Mouse (Mus musculus) embryonic facial prominence, embryonic 11.5 days (tissue): ENCODE results near the gene Ptpru. TPM values are rescaled to one million over a fixed set of nuclear protein-coding genes. Genes with fewer than 3 reads are reported as not detected.

Experiments used
- ATAC-seq: fragments of 200-750 bp; cut with Nextera tagmentation; replicated peaks from 2 replicates; pipeline ENCODE4 v1.8.0; 2017; ENCODE audit warnings: low read depth; ENCODE audit not compliant: insufficient number of reproducible peaks, low FRiP score, low TSS enrichment
- DNase-seq: peaks from one replicate; pipeline ENCODE4 v3.0.0-alpha.2; 2015; ENCODE audit warnings: low spot score
- H3K27ac ChIP-seq: fragments of 300-500 bp; sonication (generic); replicated peaks from 2 replicates; pipeline ENCODE4 v1.5.1; 2014; ENCODE audit warnings: mild to moderate bottlenecking, low read depth, low read length, control low read depth
- H3K27me3 ChIP-seq: fragments of 300-500 bp; sonication (generic); 2 replicates; pipeline ENCODE4 v1.6.1; 2014; ENCODE audit warnings: mild to moderate bottlenecking, low read length, moderate library complexity, mixed read lengths; ENCODE audit not compliant: control insufficient read depth, insufficient read depth
- H3K36me3 ChIP-seq: fragments of 300-500 bp; sonication (generic); replicated peaks from 2 replicates; pipeline ENCODE4 v1.6.1; 2014; ENCODE audit warnings: low read depth, mild to moderate bottlenecking, low read length, moderate library complexity, mixed read lengths; ENCODE audit not compliant: control insufficient read depth, insufficient read depth
- H3K4me1 ChIP-seq: fragments of 300-500 bp; sonication (generic); 2 replicates; pipeline ENCODE4 v1.6.1; 2014; ENCODE audit warnings: low read length, mixed read lengths; ENCODE audit not compliant: control insufficient read depth, insufficient read depth
- H3K4me2 ChIP-seq: fragments of 300-500 bp; sonication (generic); 2 replicates; pipeline ENCODE4 v1.6.1; 2014; ENCODE audit warnings: low read depth, mild to moderate bottlenecking, control low read depth, low read length, moderate library complexity
- H3K4me3 ChIP-seq: fragments of 300-500 bp; sonication (generic); 2 replicates; pipeline ENCODE4 v1.5.1; 2014; ENCODE audit warnings: low read depth, low read length, control low read depth
- H3K9ac ChIP-seq: fragments of 300-500 bp; sonication (generic); replicated peaks from 2 replicates; pipeline ENCODE4 v1.6.1; 2014; ENCODE audit warnings: mild to moderate bottlenecking, control low read depth, low read length
- H3K9me3 ChIP-seq: fragments of 300-500 bp; sonication (generic); replicated peaks from 2 replicates; pipeline ENCODE4 v1.6.1; 2016; ENCODE audit warnings: mild to moderate bottlenecking, low read length, inconsistent platforms, mixed read lengths; ENCODE audit not compliant: control insufficient read depth
- WGBS: fragments of 180-500 bp; shearing (Covaris S2); extraction: QIAGEN DNeasy Blood & Tissue Kit; methylation state at CpG from one replicate; pipeline ENCODE4 v1.1.7; 2014; 5-methylcytosine and 5-hydroxymethylcytosine counted together
- polyA plus RNA-seq: library from polyadenylated mRNA; unstranded; fragments of >200 nt; fragmentation: Nextera tagmentation; extraction: Ambion mirVana; gene quantifications from 2 replicates; pipeline ENCODE4 v1.2.1, GENCODE M21; 2014

The Ptpru gene
- polyA plus RNA-seq, 1 experiment from 2014 or later, result 17.2 TPM

GRCm38 (mm10) chr4:131848082-131848481, 10.0 kb upstream of the Ptpru start:
- DNase-seq (peak; percentile 56), ATAC-seq (0 out of 2 replicates have a peak, but pooled peaks have one; percentile 39)
- Histone ChIP-seq H3K4me1 (no peaks in the 10 kb centered on the region), H3K27ac (peak overlapping the region; percentile 62), H3K9me3 (no peaks in the 10 kb centered on the region), H3K4me2 (no peak overlapping the region), H3K27me3 (no peaks in the 10 kb centered on the region), H3K9ac (no peak overlapping the region), H3K4me3 (no peak overlapping the region), H3K36me3 (no peaks in the 10 kb centered on the region)
- 66% methylated on average over 6 of the region's 6 CpGs for WGBS

GRCm38 (mm10) chr4:131845991-131846778, 8.1 kb upstream of the Ptpru start:
- H3K9ac ChIP-seq, result no peak overlapping the region
- H3K27me3 ChIP-seq, result no peaks in the 10 kb centered on the region
- H3K9me3 ChIP-seq, result no peaks in the 10 kb centered on the region
- no peak overlapping the region for H3K27ac ChIP-seq
- DNase-seq (no peak), ATAC-seq (no peak)
- no peaks in the 10 kb centered on the region for H3K4me1 ChIP-seq
- no peak overlapping the region for H3K4me2 ChIP-seq
- 81% methylated on average over 8 of the region's 8 CpGs for WGBS
- no peak overlapping the region for H3K4me3 ChIP-seq
- H3K36me3 ChIP-seq, result no peaks in the 10 kb centered on the region

GRCm38 (mm10) chr4:131843290-131843743, 5.2 kb upstream of the Ptpru start, which contains the start of gene Mecr:
TSS of gene Mecr (plus strand) at chr4:131843470.
- ATAC-seq, result peak; percentile 69
- peak within 1 kb of the TSS; percentile 56 for H3K4me2 ChIP-seq
- no peaks in the 10 kb centered on the region for H3K4me1 ChIP-seq
- no peaks in the 10 kb centered on the region for H3K36me3 ChIP-seq
- DNase-seq, result peak; percentile 95
- H3K4me3 ChIP-seq, result peak within 1 kb of the TSS; percentile 66
- H3K9ac ChIP-seq, result peak within 1 kb of the TSS; percentile 62
- H3K9me3 ChIP-seq, result no peaks in the 10 kb centered on the region
- no peak within 1 kb of the TSS for H3K27ac ChIP-seq
- 0% methylated on average over 37 of the region's 37 CpGs for WGBS
- no peaks in the 10 kb centered on the region for H3K27me3 ChIP-seq

GRCm38 (mm10) chr4:131836891-131837491, 1.1 kb downstream of the Ptpru start:
- ATAC-seq, result no peak

GRCm38 (mm10) chr4:131836351-131836881, 1.7 kb downstream of the Ptpru start:
- WGBS, result under 1% methylated on average over 37 of the region's 39 CpGs
- no peaks in the 10 kb centered on the region for H3K9me3 ChIP-seq
- peak; percentile 46 for DNase-seq
- peak overlapping the region; percentile 68 for H3K4me3 ChIP-seq
- no peak overlapping the region for H3K27ac ChIP-seq
- H3K27me3 ChIP-seq, result peaks cover 3% of the 10 kb centered on the region; the same call in 1 of the 2 replicates
- H3K9ac ChIP-seq, result peak overlapping the region; percentile 84
- peak overlapping the region; percentile 99 for H3K4me2 ChIP-seq
- ATAC-seq, result no peak
- peaks cover 8% of the 10 kb centered on the region for H3K4me1 ChIP-seq
- no peaks in the 10 kb centered on the region for H3K36me3 ChIP-seq

More at GRCm38 (mm10) chr4:131836891-131837491, 1.1 kb downstream of the Ptpru start:
- Histone ChIP-seq H3K27me3 (peaks cover 3% of the 10 kb centered on the region; the same call in 1 of the 2 replicates), H3K27ac (no peak overlapping the region), H3K9me3 (no peaks in the 10 kb centered on the region), H3K9ac (peak overlapping the region; percentile 84), H3K4me3 (peak overlapping the region; percentile 68), H3K4me2 (peak overlapping the region; percentile 99), H3K4me1 (peaks cover 8% of the 10 kb centered on the region), H3K36me3 (no peaks in the 10 kb centered on the region)
- DNase-seq, result peak; percentile 51
- under 1% methylated on average over 67 of the region's 76 CpGs for WGBS

- DNase-seq, result peak; percentile 41
- H3K27me3 ChIP-seq, result peaks cover 3% of the 10 kb centered on the region; the same call in 1 of the 2 replicates
- peaks cover 8% of the 10 kb centered on the region for H3K4me1 ChIP-seq
- no peaks in the 10 kb centered on the region for H3K9me3 ChIP-seq
- H3K27ac ChIP-seq, result no peak overlapping the region
- no peak overlapping the region for H3K4me2 ChIP-seq
- no peak for ATAC-seq
- 23% methylated on average over 9 of the region's 9 CpGs for WGBS
- H3K4me3 ChIP-seq, result no peak overlapping the region
- H3K9ac ChIP-seq, result no peak overlapping the region
- no peaks in the 10 kb centered on the region for H3K36me3 ChIP-seq
These were observed 4.0 kb downstream of the Ptpru start for GRCm38 (mm10) chr4:131833971-131834609.

GRCm38 (mm10) chr4:131832759-131833407, 5.2 kb downstream of the Ptpru start:
- DNase-seq (no peak), ATAC-seq (no peak)
- Histone ChIP-seq H3K36me3 (no peaks in the 10 kb centered on the region), H3K27me3 (peaks cover 3% of the 10 kb centered on the region; the same call in 1 of the 2 replicates), H3K4me2 (no peak overlapping the region), H3K4me1 (peaks cover 8% of the 10 kb centered on the region), H3K4me3 (no peak overlapping the region), H3K9ac (no peak overlapping the region), H3K27ac (no peak overlapping the region), H3K9me3 (no peaks in the 10 kb centered on the region)
- 68% methylated on average over 3 of the region's 3 CpGs for WGBS
